Mouse (Mus musculus): ENCODE measurements around the gene Gmeb2. TPM values are rescaled to one million over a fixed set of nuclear protein-coding genes. Genes with fewer than 3 reads are reported as not detected.

Gmeb2 gene
- total and polyA plus RNA-seq, 3 experiments: 11.6 to 20.7 (median 17.3) TPM

- H3K4me1 ChIP-seq (ENCODE audit: control insufficient read depth in 1 of 2, insufficient read depth in 2 of 2): peaks cover 20 to 49% of the 10 kb centered on the region in 2 experiments
- in situ Hi-C loops (cut with MboI; ENCODE audit: low pct_ligation_motif_present, low pct_unique_long_range_greater_than_20kb, low sequenced_read_pairs): no loop called here
- dilution Hi-C loops (cut with MboI; ENCODE audit: extremely low pct_ligation_motif_present, extremely low pct_unique_long_range_greater_than_20kb, low sequenced_read_pairs): no loop called here
Measured at GRCm38 (mm10) chr2:181245031-181245430, 42.8 kb downstream of the Gmeb2 start.

GRCm38 (mm10) chr2:181243706-181244394, 44.0 kb downstream of the Gmeb2 start:
- Histone ChIP-seq H3K79me2 (replicated peaks; ENCODE audit: control insufficient read depth, extremely low read depth, insufficient read depth, poor library complexity, severe bottlenecking) (peaks cover 8% of the 10 kb centered on the region), H3K27ac (ENCODE audit: insufficient read depth, low read depth) (peak overlapping the region; percentile 20), H3K9ac (ENCODE audit: insufficient read depth, low read depth) (0 out of 2 replicates have a peak overlapping the region, but pooled peaks have one; percentile 8), H3K9me3 (replicated peaks; ENCODE audit: low read length) (peaks cover 4% of the 10 kb centered on the region), H3K27me3 (replicated peaks) (no peaks in the 10 kb centered on the region), H3K4me3 (replicated peaks in 1 of 3; ENCODE audit: low read depth in 2 of 3, low read length in 2 of 3, poor library complexity in 1 of 3) (peak overlapping the region; percentile 7 to 44 (median 44)), H3K36me3 (replicated peaks in 1 of 2; ENCODE audit: control insufficient read depth in 1 of 2, insufficient read depth in 1 of 2, low read length in 1 of 2) (peaks cover 15 to 22% of the 10 kb centered on the region in 2 experiments), H3K4me1 (ENCODE audit: control insufficient read depth in 1 of 2, insufficient read depth in 2 of 2) (peaks cover 31 to 50% of the 10 kb centered on the region in 2 experiments), H3K4me2 (ENCODE audit: insufficient read depth, low read depth, poor library complexity, severe bottlenecking) (peak overlapping the region; percentile 2)
- dilution Hi-C loops (cut with MboI; ENCODE audit: extremely low pct_ligation_motif_present, extremely low pct_unique_long_range_greater_than_20kb, low sequenced_read_pairs): no loop called here
- DNase-seq (ENCODE audit: extremely low read depth): peak; percentile 74
- in situ Hi-C loops (cut with MboI; ENCODE audit: low pct_ligation_motif_present, low pct_unique_long_range_greater_than_20kb, low sequenced_read_pairs): no loop called here
- TF ChIP-seq BHLHE40 (IDR thresholded peaks at IDR 0.05; ENCODE audit: low read depth, low read length): no peak
- peak; percentile 30; the same call in 1 of the 2 replicates for TF ChIP-seq TCF12 (IDR thresholded peaks at IDR 0.05; ENCODE audit: low read depth, low read length)
- TF ChIP-seq RAD21 (IDR thresholded peaks at IDR 0.05; ENCODE audit: low read depth, low read length): no peak
- no peak for TF ChIP-seq E2F4 (IDR thresholded peaks at IDR 0.05; ENCODE audit: insufficient replicate concordance, low read depth, low read length)
- no peak for TF ChIP-seq ZKSCAN1 (IDR thresholded peaks at IDR 0.05; ENCODE audit: borderline replicate concordance, low read depth, low read length)
- peak; percentile 61 for TF ChIP-seq CHD2 (IDR thresholded peaks at IDR 0.05; ENCODE audit: low read length)
- no peak for TF ChIP-seq HCFC1 (IDR thresholded peaks at IDR 0.05; ENCODE audit: low read depth, low read length)
- TF ChIP-seq SIN3A (IDR thresholded peaks at IDR 0.05; ENCODE audit: low read length): peak; percentile 34
- no peak for TF ChIP-seq MXI1 (IDR thresholded peaks at IDR 0.05; ENCODE audit: low read depth, low read length)
- no peak for TF ChIP-seq USF1 (IDR thresholded peaks at IDR 0.05; ENCODE audit: low read depth, low read length)
- TF ChIP-seq ZMIZ1 (IDR thresholded peaks at IDR 0.05; ENCODE audit: low read depth, low read length): peak; percentile 64; the same call in 1 of the 2 replicates
- no peak for TF ChIP-seq USF2 (conservative IDR thresholded peaks at IDR 0.05; ENCODE audit: low read depth, low read length)
- no peak for TF ChIP-seq ZNF384 (IDR thresholded peaks at IDR 0.05; ENCODE audit: low read depth, low read length)
- TF ChIP-seq MAX (IDR thresholded peaks at IDR 0.05; ENCODE audit: low read length): no peak
- peak; percentile 53; the same call in 1 of the 2 replicates for TF ChIP-seq MAFK (IDR thresholded peaks at IDR 0.05; ENCODE audit: insufficient replicate concordance, low read length)
- TF ChIP-seq KAT2A (IDR thresholded peaks at IDR 0.05; ENCODE audit: insufficient replicate concordance, low read length): no peak
- no peak for TF ChIP-seq PAX5 (IDR thresholded peaks at IDR 0.05; ENCODE audit: low read length)
- TF ChIP-seq CHD1 (IDR thresholded peaks at IDR 0.05; ENCODE audit: low read depth, low read length): peak; percentile 40; the same call in 1 of the 2 replicates
- no peak for TF ChIP-seq ZC3H11A (IDR thresholded peaks at IDR 0.05; ENCODE audit: low read depth, low read length)
- peak; percentile 37; the same call in 1 of the 2 replicates for TF ChIP-seq ELF1 (IDR thresholded peaks at IDR 0.05; ENCODE audit: low read depth, low read length)
- no peak for TF ChIP-seq SMC3 (IDR thresholded peaks at IDR 0.05; ENCODE audit: low read depth, low read length)
- TF ChIP-seq MEF2A (IDR thresholded peaks at IDR 0.05; ENCODE audit: borderline replicate concordance, low read depth, low read length): 0 out of 2 replicates have a peak, but pooled peaks have one; percentile 6
- peak; percentile 62; the same call in 1 of the 2 replicates for TF ChIP-seq TBP (conservative IDR thresholded peaks at IDR 0.05; ENCODE audit: low read depth, low read length)
- TF ChIP-seq EP300 (IDR thresholded peaks at IDR 0.05; ENCODE audit: low read length): no peak
- no peak for TF ChIP-seq CTCF (conservative IDR thresholded peaks at IDR 0.05 in 1 of 2, IDR thresholded peaks at IDR 0.05 in 1 of 2; ENCODE audit: low read depth in 2 of 2, low read length in 2 of 2)
- TF ChIP-seq JUND (conservative IDR thresholded peaks at IDR 0.05; ENCODE audit: low read depth, low read length): no peak
- TF ChIP-seq MYC (IDR thresholded peaks at IDR 0.05; ENCODE audit: low read depth, low read length): no peak
- TF ChIP-seq POLR2AphosphoS2 (IDR thresholded peaks at IDR 0.05; ENCODE audit: low read depth, low read length): no peak
- no peak for TF ChIP-seq JUN (IDR thresholded peaks at IDR 0.05; ENCODE audit: insufficient read depth, low read depth, low read length)
- TF ChIP-seq NRF1 (IDR thresholded peaks at IDR 0.05; ENCODE audit: low read depth, low read length): 0 out of 2 replicates have a peak, but pooled peaks have one; percentile 18

More at GRCm38 (mm10) chr2:181245031-181245430, 42.8 kb downstream of the Gmeb2 start:
- Histone ChIP-seq H3K79me2 (replicated peaks; ENCODE audit: control insufficient read depth, extremely low read depth, insufficient read depth, poor library complexity, severe bottlenecking) (peaks cover 8% of the 10 kb centered on the region), H3K4me3 (replicated peaks in 1 of 3; ENCODE audit: low read depth in 2 of 3, low read length in 2 of 3, poor library complexity in 1 of 3) (no peak overlapping the region), H3K27me3 (replicated peaks) (no peaks in the 10 kb centered on the region), H3K9ac (ENCODE audit: insufficient read depth, low read depth) (no peak overlapping the region), H3K9me3 (replicated peaks; ENCODE audit: low read length) (peaks cover 4% of the 10 kb centered on the region), H3K27ac (ENCODE audit: insufficient read depth, low read depth) (no peak overlapping the region), H3K36me3 (replicated peaks in 1 of 2; ENCODE audit: control insufficient read depth in 1 of 2, insufficient read depth in 1 of 2, low read length in 1 of 2) (peaks cover 6 to 12% of the 10 kb centered on the region in 2 experiments), H3K4me2 (ENCODE audit: insufficient read depth, low read depth, poor library complexity, severe bottlenecking) (no peak overlapping the region)
- no peak for DNase-seq (ENCODE audit: extremely low read depth)
- TF ChIP-seq USF1 (IDR thresholded peaks at IDR 0.05; ENCODE audit: low read depth, low read length): no peak
- TF ChIP-seq ZNF384 (IDR thresholded peaks at IDR 0.05; ENCODE audit: low read depth, low read length): 0 out of 2 replicates have a peak, but pooled peaks have one; percentile 6
- no peak for TF ChIP-seq EP300 (IDR thresholded peaks at IDR 0.05; ENCODE audit: low read length)
- no peak for TF ChIP-seq MEF2A (IDR thresholded peaks at IDR 0.05; ENCODE audit: borderline replicate concordance, low read depth, low read length)
- no peak for TF ChIP-seq IRF4 (IDR thresholded peaks at IDR 0.05; ENCODE audit: low read depth, low read length)
